Mouse (Mus musculus): Measurements from ENCODE around the gene Slc7a9. TPM values are rescaled to one million over a fixed set of nuclear protein-coding genes. Genes with fewer than 3 reads are reported as not detected.

Gene Slc7a9
- polyA plus RNA-seq, 1 experiment: 320 TPM

GRCm38 (mm10) chr7:35428146-35428545 is 20.4 kb upstream of the Slc7a9 start:
- Histone ChIP-seq H3K27me3 (ENCODE audit: control insufficient read depth, insufficient read depth, low read length) (no peaks in the 10 kb centered on the region), H3K27ac (ENCODE audit: insufficient read depth, low read depth, low read length) (no peak overlapping the region), H3K4me3 (ENCODE audit: low read depth, low read length) (no peak overlapping the region), H3K4me1 (ENCODE audit: control insufficient read depth, insufficient read depth, insufficient read length, low read length) (no peaks in the 10 kb centered on the region), H3K36me3 (ENCODE audit: control insufficient read depth, insufficient read depth, low read length) (peaks cover 21% of the 10 kb centered on the region)
- TF ChIP-seq CTCF (IDR thresholded peaks at IDR 0.05; ENCODE audit: extremely low read depth, insufficient read length, insufficient replicate concordance, low read depth, low read length): no peak
- no peak for TF ChIP-seq POLR2A (IDR thresholded peaks at IDR 0.05; ENCODE audit: low read depth, low read length)
- WGBS: 44% methylated on average over 10 of the region's 10 CpGs

- H3K27ac ChIP-seq (ENCODE audit: insufficient read depth, low read depth, low read length): no peak overlapping the region
- 91% methylated on average over 9 of the region's 9 CpGs for WGBS
- peaks cover 29% of the 10 kb centered on the region for H3K36me3 ChIP-seq (ENCODE audit: control insufficient read depth, insufficient read depth, low read length)
- H3K4me3 ChIP-seq (ENCODE audit: low read depth, low read length): no peak overlapping the region
- H3K4me1 ChIP-seq (ENCODE audit: control insufficient read depth, insufficient read depth, insufficient read length, low read length): no peaks in the 10 kb centered on the region
- H3K27me3 ChIP-seq (ENCODE audit: control insufficient read depth, insufficient read depth, low read length): no peaks in the 10 kb centered on the region
- TF ChIP-seq CTCF (IDR thresholded peaks at IDR 0.05; ENCODE audit: extremely low read depth, insufficient read length, insufficient replicate concordance, low read depth, low read length): no peak
- no peak for TF ChIP-seq POLR2A (IDR thresholded peaks at IDR 0.05; ENCODE audit: low read depth, low read length)
These were observed 13.3 kb upstream of the Slc7a9 start for GRCm38 (mm10) chr7:35435266-35435665.

GRCm38 (mm10) chr7:35447501-35447900 is 1.1 kb upstream of the Slc7a9 start:
- WGBS: 24% methylated on average over 4 of the region's 4 CpGs
- Histone ChIP-seq H3K4me3 (ENCODE audit: low read depth, low read length) (peak overlapping the region; percentile 34; the same call in 1 of the 2 replicates), H3K36me3 (ENCODE audit: control insufficient read depth, insufficient read depth, low read length) (peaks cover 9% of the 10 kb centered on the region), H3K4me1 (ENCODE audit: control insufficient read depth, insufficient read depth, insufficient read length, low read length) (no peaks in the 10 kb centered on the region), H3K27ac (ENCODE audit: insufficient read depth, low read depth, low read length) (peak overlapping the region; percentile 94), H3K27me3 (ENCODE audit: control insufficient read depth, insufficient read depth, low read length) (no peaks in the 10 kb centered on the region)
- no peak for TF ChIP-seq POLR2A (IDR thresholded peaks at IDR 0.05; ENCODE audit: low read depth, low read length)
- TF ChIP-seq CTCF (IDR thresholded peaks at IDR 0.05; ENCODE audit: extremely low read depth, insufficient read length, insufficient replicate concordance, low read depth, low read length): no peak

- H3K27ac ChIP-seq (ENCODE audit: insufficient read depth, low read depth, low read length): peak overlapping the region; percentile 94
- no peaks in the 10 kb centered on the region for H3K4me1 ChIP-seq (ENCODE audit: control insufficient read depth, insufficient read depth, insufficient read length, low read length)
- 19% methylated on average over 7 of the region's 7 CpGs for WGBS
- peak overlapping the region; percentile 53 for H3K4me3 ChIP-seq (ENCODE audit: low read depth, low read length)
- no peaks in the 10 kb centered on the region for H3K27me3 ChIP-seq (ENCODE audit: control insufficient read depth, insufficient read depth, low read length)
- H3K36me3 ChIP-seq (ENCODE audit: control insufficient read depth, insufficient read depth, low read length): peaks cover 19% of the 10 kb centered on the region
- peak; percentile 95 for TF ChIP-seq POLR2A (IDR thresholded peaks at IDR 0.05; ENCODE audit: low read depth, low read length)
- TF ChIP-seq CTCF (IDR thresholded peaks at IDR 0.05; ENCODE audit: extremely low read depth, insufficient read length, insufficient replicate concordance, low read depth, low read length): no peak
These were observed 271 bp downstream of the Slc7a9 start for GRCm38 (mm10) chr7:35448867-35449266.

- 53% methylated on average over 4 of the region's 4 CpGs for WGBS
- peak overlapping the region; percentile 15; the same call in 1 of the 2 replicates for H3K4me3 ChIP-seq (ENCODE audit: low read depth, low read length)
- TF ChIP-seq CTCF (IDR thresholded peaks at IDR 0.05; ENCODE audit: extremely low read depth, insufficient read length, insufficient replicate concordance, low read depth, low read length) (no peak), POLR2A (IDR thresholded peaks at IDR 0.05; ENCODE audit: low read depth, low read length) (no peak)
- H3K4me1 ChIP-seq (ENCODE audit: control insufficient read depth, insufficient read depth, insufficient read length, low read length): peaks cover 32% of the 10 kb centered on the region
- no peaks in the 10 kb centered on the region for H3K27me3 ChIP-seq (ENCODE audit: control insufficient read depth, insufficient read depth, low read length)
- peak overlapping the region; percentile 44; the same call in 1 of the 2 replicates for H3K27ac ChIP-seq (ENCODE audit: insufficient read depth, low read depth, low read length)
- H3K36me3 ChIP-seq (ENCODE audit: control insufficient read depth, insufficient read depth, low read length): peaks cover 73% of the 10 kb centered on the region
These were observed 7.7 kb downstream of the Slc7a9 start for GRCm38 (mm10) chr7:35456091-35456814.

GRCm38 (mm10) chr7:35460971-35461370 is 12.4 kb downstream of the Slc7a9 start:
- no peak overlapping the region for H3K4me3 ChIP-seq (ENCODE audit: low read depth, low read length)
- H3K27ac ChIP-seq (ENCODE audit: insufficient read depth, low read depth, low read length): no peak overlapping the region
- no peaks in the 10 kb centered on the region for H3K27me3 ChIP-seq (ENCODE audit: control insufficient read depth, insufficient read depth, low read length)
- peaks cover 71% of the 10 kb centered on the region for H3K36me3 ChIP-seq (ENCODE audit: control insufficient read depth, insufficient read depth, low read length)
- H3K4me1 ChIP-seq (ENCODE audit: control insufficient read depth, insufficient read depth, insufficient read length, low read length): peaks cover 25% of the 10 kb centered on the region
- 61% methylated on average over 4 of the region's 4 CpGs for WGBS
- TF ChIP-seq POLR2A (IDR thresholded peaks at IDR 0.05; ENCODE audit: low read depth, low read length) (no peak), CTCF (IDR thresholded peaks at IDR 0.05; ENCODE audit: extremely low read depth, insufficient read length, insufficient replicate concordance, low read depth, low read length) (no peak)

GRCm38 (mm10) chr7:35465027-35465426 is 16.4 kb downstream of the Slc7a9 start:
- H3K27ac ChIP-seq (ENCODE audit: insufficient read depth, low read depth, low read length): no peak overlapping the region
- no peaks in the 10 kb centered on the region for H3K27me3 ChIP-seq (ENCODE audit: control insufficient read depth, insufficient read depth, low read length)
- no peak for TF ChIP-seq CTCF (IDR thresholded peaks at IDR 0.05; ENCODE audit: extremely low read depth, insufficient read length, insufficient replicate concordance, low read depth, low read length)
- TF ChIP-seq POLR2A (IDR thresholded peaks at IDR 0.05; ENCODE audit: low read depth, low read length): no peak
- WGBS: 93% methylated on average over 5 of the region's 5 CpGs
- H3K36me3 ChIP-seq (ENCODE audit: control insufficient read depth, insufficient read depth, low read length): peaks cover 38% of the 10 kb centered on the region
- no peak overlapping the region for H3K4me3 ChIP-seq (ENCODE audit: low read depth, low read length)
- peaks cover 10% of the 10 kb centered on the region; the same call in 1 of the 2 replicates for H3K4me1 ChIP-seq (ENCODE audit: control insufficient read depth, insufficient read depth, insufficient read length, low read length)

Measured in small intestine, adult 2 months (tissue).